Mouse (Mus musculus) urinary bladder, postnatal 4 days (tissue): ENCODE measurements around the gene Trpv4.

Experiments
- DNase-seq, 2 experiments: peaks; one replicate each; pipeline ENCODE4 v3.0.0; 2021 to 2022; ENCODE audit warnings: low spot score in 2 of 2

Gene Trpv4

DNA sequence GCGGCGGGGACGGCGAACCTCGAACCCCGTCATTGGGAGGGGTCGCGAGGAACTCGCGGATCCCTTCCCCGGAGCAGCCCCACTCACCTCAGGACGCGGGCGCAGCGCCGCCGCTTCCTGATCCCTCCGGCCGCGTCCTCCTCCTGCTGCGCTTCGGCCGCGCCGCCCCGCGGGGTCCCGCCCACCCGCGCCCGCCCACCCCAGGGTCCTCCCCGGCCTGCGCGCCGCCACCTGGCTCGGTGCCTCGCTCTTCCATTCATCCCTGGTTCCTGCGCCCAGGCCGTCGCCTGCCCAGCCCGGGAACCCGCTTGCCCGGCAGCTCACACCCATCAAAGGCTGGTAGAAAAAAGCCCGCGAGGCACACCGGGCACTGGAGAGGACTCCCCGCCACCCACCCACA lies at the start of gene Trpv4:
TSS of gene Trpv4 (minus strand) at position 167 of the 400 bp plus-strand sequence.
- DNase-seq = no peak

DNA sequence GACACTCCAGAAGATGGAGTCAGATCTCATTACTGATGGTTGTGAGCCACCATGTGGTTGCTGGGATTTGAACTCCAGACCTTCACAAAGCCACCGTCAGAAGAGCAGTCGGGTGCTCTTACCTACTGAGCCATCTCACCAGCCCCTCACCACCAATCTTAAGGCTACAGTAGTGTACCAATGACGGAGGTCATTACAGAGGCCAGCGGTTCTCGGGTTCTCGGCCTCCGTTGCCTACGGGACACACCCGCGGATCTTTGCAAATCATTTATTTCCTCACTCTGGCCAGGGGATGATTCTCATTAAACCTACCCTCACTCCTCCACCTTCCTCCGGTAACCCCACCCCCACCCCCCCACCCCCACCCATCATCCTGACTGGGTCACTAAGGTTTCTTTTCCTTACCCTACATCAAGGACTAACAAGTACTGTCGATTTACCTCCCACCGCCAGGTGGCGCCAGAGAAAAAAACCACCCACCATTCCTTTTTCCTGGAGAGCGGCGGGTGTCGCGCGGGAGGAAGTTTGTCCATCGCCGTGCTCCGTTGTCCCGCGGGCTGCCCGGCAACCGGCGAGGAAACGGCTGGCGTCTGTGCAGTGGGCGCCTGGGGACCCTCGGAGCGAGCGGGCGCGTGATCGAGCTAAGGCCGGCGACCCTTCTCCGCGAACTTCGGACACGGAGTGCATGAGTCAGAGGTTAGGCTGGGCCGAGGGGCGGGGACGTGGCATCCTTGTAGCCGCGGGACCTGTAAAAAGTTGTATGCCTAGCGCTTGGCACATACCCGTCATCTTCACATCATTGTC lies 49.2 kb upstream of the Trpv4 start, which contains the start of gene Tchp:
TSS of gene Tchp (plus strand) at position 496 of the 804 bp plus-strand sequence.
- peak; percentile 90 to 95 for DNase-seq

DNA sequence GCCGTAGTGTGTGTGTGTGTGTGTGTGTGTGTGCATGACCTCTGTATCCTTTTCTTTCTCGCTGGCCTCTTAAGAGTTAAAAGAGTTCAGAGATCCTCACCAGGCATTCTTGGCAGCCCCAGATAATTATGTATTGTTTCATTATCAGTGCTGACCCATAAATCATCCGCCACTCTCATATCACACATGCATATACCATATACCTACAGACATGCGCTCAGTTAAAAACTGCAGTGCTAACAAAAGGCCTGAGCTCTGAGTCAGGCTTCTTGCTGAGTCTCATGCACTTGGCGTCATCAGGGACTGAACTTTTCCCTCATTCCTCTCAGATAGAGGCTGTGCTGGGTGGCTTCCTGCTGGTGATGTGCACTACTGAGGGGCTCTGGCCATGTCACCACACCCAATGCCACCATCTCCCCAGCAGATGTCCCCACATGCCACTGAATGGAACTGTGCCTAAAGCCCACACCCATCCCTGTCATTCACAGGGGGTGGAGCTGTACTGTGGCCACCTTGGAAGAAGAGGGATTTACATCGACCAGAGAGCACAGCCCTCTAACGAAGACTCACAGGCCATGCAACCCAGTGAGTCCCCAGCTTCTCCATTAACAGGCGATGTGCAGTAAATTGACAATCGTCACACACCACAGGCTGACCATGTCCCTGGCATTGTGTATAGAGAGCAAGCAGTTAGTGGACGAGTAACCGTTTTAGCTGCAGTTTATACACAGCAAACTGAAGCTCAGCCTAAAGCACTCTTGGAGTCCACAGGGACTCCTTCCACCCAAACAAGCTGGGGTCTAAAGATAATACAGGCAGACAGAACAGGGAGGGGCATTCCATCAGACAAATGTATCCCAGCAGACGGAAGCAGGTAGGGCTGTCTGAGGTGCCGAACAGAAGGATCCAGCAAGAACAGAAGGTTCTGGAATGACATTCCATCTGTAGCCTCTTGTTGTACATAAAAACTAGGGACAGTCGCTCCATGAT lies 44.5 kb upstream of the Trpv4 start:
- DNase-seq = peak in 1 of 2 experiments; percentile 42

DNA sequence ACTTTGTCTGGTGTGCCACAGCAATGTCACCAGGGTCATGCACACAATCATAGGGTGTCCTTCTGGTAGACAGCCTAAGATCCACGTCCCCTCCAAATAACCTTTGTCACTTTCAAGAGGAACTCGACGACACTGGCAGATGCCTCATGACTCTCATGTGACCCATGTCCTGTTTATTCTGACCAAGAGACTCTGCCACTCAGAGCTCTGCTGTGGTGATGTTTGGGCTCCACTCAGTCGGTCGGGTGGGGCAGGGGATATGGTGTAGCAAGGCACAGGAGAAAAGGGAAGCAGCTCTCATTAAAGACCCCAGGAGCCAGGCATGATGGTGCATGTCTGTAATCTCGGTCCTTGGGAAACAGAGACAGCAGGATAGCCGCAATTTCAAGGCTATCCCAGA lies 40.8 kb upstream of the Trpv4 start:
- no peak for DNase-seq

DNA sequence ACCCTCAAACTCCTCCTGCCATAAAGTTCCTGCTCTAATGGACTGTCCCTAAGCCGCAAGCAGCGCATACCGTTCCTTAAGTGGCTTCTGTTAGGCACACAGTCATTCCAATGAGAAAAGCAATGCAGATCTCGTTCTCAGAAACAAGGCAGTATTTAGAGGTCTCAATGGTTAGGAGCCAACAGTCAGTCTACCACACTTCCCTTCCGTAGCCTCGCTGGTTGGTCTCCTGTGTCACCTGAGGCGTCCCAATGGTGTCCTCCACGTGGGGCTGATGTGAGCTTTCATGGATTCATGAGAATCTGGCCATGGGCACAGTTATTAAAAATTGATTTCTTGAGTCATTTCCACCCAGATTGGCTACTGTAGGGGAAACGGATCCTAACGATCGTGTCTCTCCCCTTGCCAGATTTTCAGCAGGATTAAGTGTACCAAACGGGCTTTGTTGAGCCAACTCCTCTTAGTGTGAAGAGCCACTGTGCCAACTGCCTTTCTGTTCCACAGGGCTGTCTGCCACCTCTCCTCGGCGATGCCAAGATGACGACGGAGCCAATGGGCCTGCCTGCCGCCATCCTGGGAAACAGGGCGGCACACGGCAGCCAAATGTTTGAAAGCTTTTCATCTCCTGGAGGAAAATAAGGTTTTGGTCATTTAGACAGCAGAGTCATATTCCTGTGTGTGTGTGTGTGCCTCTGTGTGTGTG lies 40.0 kb upstream of the Trpv4 start:
- DNase-seq = no peak

GRCm38 (mm10) chr5:114696939-114697338 lies 38.7 kb upstream of the Trpv4 start:
- no peak for DNase-seq

DNA sequence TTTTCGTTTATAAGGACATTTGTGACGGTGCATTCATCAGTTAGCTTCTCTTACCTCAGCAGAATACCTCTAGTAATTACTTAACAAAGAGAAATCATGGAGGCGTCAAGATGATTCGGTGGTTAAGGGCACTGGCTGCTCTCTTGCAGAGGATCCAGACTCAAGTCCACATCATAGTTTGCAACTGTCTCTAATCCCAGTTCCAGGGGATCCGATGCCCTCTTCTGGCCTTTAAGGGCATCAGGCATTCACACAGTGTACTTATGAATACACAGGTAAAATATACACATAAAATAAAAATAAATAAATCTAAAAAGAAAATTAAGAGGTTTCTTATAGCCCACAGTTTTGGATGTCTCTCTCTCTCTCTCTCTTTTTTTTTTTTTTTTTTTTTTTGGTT lies 37.6 kb upstream of the Trpv4 start:
- no peak for DNase-seq

DNA sequence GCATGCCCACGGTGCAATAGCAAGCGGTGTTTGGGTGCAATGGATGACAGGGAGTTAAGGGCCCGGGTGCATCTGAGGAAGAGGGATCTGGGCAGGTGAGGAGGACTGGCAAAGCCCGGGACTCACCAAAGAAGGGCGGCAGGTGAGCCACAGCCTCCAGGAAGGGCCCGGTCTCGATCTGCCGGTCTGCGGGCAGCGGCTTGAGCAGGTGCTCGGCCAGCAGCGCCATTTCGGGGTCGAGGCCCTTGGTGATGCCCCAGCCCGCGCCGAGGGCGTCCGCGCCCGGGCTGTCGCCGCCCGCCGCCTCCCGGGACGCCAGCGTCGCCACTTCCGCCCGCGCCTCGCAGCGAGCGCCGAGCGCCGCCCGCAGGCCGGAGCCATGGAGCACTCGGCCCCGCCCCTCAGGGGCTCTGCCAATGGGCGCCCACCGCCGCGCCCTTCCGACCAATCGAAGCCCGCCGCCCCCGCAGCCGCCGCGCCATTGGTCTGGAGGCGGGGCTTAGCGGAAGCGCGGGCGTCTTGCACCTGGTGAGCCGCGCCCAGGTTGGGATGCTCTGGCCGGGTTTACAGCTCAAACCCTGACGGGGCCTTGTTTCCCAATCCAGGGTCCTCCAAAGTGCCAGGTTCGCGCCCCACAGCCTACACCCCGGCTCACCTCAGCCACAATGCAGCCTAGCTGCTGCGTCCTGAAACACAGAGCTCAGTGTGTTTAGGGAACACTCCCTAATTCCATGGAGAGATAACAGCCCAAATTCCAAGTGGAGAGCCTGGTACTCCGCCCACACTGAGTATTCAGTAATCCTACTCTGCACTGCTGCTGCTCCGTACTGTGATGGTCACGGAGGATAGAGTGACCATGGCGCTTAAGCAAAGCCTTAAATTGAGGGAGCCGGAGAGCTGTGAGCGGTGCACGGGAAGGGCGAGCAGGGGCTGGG lies 32.7 kb upstream of the Trpv4 start, which contains the start of gene Gltp:
TSS of gene Gltp (minus strand) at position 352 of the 935 bp plus-strand sequence.
- DNase-seq = peak; percentile 91 to 93

DNA sequence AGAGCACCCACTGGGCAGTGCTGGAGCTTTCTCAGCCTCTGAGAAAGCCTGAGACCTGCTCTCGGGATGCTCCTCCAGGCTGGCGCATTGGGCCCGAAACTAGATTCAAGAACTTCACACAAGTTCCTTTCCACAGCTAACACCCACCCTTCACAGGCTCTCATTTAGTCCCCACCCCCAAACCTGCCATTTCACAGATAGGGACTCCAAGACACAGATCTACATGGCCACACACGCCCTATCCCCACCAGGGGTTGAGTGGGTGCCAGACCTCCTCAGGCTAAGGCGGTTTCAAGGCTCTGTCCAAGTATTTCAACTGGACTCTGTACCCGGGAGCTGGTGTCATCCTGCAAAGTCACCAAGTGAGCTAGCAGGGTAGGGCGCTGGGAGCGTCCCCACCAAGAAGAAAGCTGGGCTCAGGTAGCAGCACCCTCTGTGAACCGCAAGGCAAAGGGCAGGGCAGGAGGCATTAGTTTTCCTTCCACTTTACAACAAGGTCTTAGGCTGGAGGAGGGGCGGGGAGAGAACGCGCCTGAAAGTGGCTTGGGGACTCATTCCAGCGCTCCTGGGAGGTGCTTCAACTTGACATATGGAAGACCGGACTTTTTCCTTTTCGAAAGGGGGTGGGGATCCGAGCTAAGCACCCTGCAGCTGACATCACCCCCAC lies 31.6 kb upstream of the Trpv4 start:
- no peak for DNase-seq

DNA sequence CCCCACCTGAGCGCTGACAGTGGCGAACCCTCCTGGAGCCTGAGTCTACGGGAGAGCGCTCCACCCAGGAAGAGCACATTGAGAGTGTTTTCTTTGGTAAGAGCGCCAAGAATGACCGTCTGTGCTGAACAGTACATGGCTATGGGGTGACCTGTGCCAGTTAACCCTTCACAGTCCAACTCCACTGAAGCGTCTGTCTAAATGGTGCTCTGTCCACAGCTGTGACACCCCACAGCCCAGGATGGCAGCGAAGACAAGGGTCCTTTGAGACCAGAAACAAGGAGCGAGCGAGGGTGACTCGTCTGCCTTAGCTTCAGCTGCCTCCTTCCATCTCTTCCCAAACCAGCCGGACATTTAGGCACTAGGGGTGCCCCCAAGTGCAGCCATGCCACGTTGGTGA lies 30.5 kb upstream of the Trpv4 start:
- no peak for DNase-seq

DNA sequence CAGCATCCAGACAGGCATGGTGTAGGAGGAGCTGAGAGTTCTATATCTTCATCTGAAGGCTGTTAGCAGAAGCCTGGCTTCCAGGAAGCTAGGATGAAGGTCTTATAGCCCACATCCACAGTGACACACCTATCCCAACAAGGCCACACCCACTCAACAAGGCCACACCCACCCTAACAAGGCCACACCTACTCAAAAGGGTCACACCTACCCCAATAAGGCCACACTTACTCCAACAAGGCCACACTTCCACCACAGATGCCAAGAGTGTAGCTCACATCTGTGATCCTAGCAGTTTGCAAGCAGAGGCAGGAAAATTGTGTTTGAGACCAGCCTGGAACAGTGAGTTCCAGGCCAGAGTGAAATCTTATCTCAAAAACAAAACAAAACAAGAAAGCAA lies 29.7 kb upstream of the Trpv4 start:
- DNase-seq = no peak

DNA sequence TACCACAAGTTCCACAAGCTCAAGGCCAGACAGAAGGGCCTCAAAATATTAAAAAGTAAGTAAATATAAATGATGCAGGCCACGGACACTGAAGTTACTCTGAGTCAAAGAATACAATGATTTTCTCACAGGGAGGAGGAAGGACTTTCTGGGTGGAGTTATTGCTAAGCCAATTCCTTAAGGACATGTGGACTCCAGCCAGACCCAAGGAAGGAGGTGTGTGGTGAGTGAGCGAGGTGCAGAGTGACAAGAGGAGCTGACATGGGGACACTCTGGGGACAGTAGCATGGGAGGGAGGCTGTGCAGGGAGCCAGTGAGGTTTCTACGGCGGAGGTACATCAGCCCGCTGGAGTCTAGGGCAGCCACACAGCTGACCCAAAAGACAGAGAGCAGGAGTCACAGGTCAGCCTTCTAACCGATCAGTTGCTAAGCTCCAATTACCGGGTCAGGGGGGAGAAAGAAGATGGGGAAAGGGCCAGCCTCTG lies 28.5 kb upstream of the Trpv4 start:
- DNase-seq = no peak

DNA sequence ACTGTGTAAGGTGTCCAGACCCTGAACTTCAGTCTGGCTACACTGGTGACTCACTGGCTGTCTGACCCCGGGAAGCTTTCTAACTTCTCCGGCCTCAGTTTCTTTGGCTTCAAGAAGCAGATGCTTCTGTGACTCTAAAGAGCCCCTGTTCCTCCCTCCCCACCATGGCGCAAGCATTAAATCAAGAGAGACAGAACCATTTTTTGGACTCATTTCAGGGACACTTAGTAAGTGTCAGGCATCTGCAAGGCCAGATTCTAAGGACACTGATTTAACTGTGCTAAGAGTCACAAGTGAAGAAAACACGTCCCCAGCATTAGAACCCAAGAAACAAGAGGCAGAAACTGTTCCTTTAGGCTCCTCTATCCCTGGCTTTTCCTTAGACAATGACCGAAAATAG lies 27.8 kb upstream of the Trpv4 start:
- DNase-seq = no peak

DNA sequence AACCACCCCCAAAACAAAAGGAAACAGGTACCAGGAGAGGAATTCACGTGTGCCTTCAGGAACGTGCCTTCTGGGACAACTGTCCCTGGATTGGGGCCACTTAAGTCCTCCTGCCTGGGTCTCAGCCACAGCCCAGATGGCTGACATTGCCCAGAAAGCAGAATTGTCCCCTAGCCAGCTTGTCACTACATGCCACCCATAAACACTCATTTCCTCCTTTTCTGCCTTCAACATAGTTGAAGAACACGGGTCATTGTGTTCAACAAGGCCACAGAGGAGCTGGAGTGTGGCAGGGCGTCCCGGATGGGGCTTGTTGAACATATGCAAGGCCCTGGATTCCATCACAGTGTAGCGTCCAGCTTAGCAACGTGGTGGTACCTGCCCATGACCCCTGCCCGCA lies 23.5 kb upstream of the Trpv4 start:
- DNase-seq = no peak

DNA sequence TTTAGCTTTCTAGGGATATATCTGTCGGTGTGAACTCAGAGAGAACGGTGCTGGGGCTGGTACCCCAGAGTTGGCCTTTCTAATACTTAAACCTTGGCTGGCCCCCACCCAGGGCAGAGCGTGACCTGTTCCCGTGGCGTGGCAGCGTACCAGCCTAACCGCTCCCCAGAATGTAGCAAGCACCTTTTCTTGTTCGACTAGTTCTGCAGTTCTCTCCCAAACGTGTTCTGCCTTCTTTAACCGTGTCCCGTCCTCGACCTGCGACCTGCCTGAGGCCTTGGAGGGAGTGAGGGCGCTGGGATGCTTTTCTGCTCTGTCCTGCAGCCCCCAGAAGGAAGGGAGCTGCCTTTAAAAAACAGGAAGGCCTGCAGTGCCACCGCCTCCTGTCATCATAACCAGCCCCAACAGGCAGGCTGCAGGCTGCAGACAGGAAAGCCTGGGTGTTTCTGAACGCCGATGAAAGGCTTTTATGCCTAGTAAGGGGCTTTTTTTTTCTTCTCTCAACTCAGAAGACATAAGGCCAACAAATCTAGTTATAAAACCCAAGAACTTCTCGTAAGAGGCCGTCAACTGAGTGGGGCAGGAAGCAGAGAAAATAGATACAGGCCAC lies 22.6 kb upstream of the Trpv4 start:
- DNase-seq = no peak

GRCm38 (mm10) chr5:114679841-114680591 lies 21.8 kb upstream of the Trpv4 start:
- DNase-seq = no peak

- DNase-seq = no peak
These were observed 16.4 kb upstream of the Trpv4 start for GRCm38 (mm10) chr5:114674594-114674993.

GRCm38 (mm10) chr5:114673114-114673513 lies 14.9 kb upstream of the Trpv4 start:
- DNase-seq = no peak

- DNase-seq = no peak
These were observed 10.8 kb upstream of the Trpv4 start for GRCm38 (mm10) chr5:114669014-114669413.
